Mouse (Mus musculus): ENCODE measurements at regions not wholly inside any gene's neighbourhood (a gene's known extent, or its start where the extent isn't known, plus 50 kb on each side); places are given as distances from the start of the nearest gene placed in this dataset.

DNA sequence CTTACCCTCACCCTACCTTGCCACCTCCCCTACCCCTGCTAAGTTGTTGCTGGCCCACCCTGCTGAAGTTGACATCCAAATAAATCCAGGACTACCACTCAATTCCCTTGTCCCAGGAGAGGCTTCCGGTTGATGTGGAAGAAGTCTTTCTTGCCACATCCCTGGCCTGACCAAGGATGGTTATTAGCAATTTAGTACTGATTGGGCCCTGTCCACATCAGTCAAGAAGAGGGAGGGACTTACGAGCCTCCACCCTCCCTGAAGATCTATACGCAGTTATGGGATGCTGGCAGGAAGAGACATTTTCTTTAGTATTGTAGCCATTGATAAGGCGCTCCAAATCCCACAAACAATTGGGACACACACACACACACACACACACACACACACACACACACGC, 63.1 kb upstream of the Kdm7a start:
- no peak for TF ChIP-seq CTCF (IDR thresholded peaks at IDR 0.05; ENCODE audit: insufficient read depth, low read length)
- no peak for TF ChIP-seq POLR2A (IDR thresholded peaks at IDR 0.05; ENCODE audit: borderline replicate concordance, extremely low read depth, low read depth, low read length)
